Mouse (Mus musculus): Measurements from ENCODE around the gene Cer1.

The Cer1 gene

DNA sequence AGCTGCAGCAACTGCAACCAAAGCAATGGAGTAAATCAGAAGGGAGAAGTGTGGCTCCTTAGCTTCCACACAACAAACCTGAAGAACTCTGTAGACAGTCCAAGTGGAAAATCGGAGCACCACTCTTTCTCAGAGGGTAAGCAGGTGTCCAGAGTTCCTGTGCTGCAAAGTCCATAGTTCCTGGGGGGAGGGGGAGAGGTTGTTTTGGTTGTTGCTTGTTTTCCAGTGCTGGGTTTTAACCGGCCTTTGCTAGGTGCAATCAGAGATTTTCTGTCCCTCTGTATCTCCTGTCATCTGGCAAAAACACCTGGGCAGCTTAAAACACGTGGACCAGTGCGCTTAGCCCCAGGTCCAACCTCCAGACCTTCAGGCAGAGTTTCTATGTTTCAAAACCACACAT is 10.2 kb downstream of the Cer1 start:
- no peak for DNase-seq (ENCODE audit: low read depth, low spot score)

DNA sequence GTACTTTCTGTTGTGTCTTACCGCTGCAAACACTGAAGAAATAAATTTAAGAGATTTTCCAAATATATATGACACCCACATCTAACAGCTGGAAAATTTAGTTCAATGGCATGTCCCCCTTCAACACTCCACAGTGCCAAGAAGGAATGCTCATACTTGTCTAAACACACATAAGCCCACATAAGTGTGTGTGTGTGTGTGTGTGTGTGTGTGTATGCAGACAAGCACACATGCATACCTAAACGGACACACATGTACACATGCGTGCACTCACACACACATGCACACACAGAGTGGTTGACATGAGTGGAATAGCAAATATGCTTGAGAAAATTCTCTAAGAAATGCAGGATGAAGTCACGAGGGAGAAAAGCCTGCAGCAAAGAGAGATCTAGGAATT is 12.4 kb downstream of the Cer1 start:
- DNase-seq (ENCODE audit: low read depth, low spot score) = no peak

GRCm38 (mm10) chr4:82872121-82872520 is 12.8 kb downstream of the Cer1 start:
- no peak for DNase-seq (ENCODE audit: low read depth, low spot score)

GRCm38 (mm10) chr4:82870931-82871330 is 14.0 kb downstream of the Cer1 start:
- no peak for DNase-seq (ENCODE audit: low read depth, low spot score)

DNA sequence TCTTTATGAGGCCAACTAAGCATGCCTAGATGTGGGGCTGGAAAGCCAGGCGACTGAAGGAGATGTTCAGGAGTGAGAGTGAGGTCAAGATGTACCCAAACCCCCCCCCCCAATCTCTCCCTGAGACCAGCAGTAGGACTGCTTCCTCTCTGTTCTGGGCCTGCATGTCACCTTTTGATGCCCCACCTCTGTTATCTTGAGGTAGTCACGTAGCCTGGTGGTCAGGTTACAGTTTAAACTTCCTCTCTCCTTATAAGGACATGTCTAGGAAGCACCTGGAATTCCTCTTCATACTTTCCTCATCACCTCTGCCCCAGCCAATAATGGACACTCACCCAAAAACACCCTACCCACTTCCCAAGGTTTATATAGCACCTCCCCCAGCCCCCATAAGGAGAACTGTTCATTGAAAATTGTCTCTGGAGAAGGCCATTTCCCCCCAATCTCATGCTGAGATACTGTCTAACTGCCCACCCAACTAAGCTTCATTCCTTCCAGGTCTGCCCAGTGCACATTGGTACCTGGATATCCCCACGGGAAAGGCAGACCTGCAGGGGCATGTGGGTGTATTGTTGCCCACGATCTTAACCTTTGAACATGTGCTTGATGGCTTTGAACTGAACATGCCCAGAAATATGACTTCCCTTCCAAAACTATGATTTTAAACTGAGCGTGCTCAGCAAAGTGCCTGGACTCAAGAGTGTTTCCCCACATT is 17.1 kb downstream of the Cer1 start:
- DNase-seq (ENCODE audit: low read depth, low spot score) = no peak

DNA sequence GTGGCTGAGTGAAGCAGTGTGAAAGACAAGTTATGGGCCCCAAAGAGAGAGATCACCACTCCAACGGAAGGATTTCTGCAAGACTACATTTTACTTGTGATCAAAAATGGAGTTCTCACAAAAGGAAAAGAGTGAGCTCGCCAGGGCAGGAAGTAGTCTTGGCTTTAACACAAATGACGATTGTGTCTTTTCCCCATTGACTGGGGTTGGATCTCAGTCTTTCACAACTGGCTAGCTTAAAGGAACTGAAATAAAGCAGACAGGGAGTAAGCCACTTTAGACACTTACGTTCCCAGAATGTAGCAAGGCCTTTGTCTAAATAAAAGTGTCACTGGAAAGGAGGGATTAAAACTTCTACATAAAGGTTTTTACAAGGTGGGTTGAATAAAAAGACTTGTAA is 17.8 kb downstream of the Cer1 start:
- no peak for DNase-seq (ENCODE audit: low read depth, low spot score)

GRCm38 (mm10) chr4:82864974-82865699 is 19.8 kb downstream of the Cer1 start:
- no peak for DNase-seq (ENCODE audit: low read depth, low spot score)

GRCm38 (mm10) chr4:82863316-82863715 is 21.6 kb downstream of the Cer1 start:
- DNase-seq (ENCODE audit: low read depth, low spot score) = no peak

DNA sequence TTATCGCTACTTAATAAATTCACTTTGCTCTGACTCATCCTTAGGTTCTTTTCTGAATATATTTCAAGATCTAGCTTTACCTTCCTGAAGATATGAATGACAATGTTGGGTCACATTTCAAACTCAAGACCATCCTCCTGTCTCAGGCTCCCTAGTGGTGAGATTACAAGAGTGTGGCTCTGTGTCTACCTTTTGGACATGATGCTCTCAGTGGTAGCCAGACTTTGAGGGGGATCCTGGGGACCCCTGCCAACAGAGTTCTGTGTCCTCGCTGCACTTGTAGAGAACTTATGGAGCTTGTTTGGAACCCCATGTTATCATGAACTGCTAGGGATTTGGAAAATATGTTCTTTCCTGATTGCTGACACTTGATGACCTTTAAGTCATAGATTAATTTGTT is 23.5 kb downstream of the Cer1 start:
- DNase-seq (ENCODE audit: low read depth, low spot score) = no peak

- no peak for DNase-seq (ENCODE audit: low read depth, low spot score)
These were observed 24.4 kb downstream of the Cer1 start for GRCm38 (mm10) chr4:82860566-82860965.

DNA sequence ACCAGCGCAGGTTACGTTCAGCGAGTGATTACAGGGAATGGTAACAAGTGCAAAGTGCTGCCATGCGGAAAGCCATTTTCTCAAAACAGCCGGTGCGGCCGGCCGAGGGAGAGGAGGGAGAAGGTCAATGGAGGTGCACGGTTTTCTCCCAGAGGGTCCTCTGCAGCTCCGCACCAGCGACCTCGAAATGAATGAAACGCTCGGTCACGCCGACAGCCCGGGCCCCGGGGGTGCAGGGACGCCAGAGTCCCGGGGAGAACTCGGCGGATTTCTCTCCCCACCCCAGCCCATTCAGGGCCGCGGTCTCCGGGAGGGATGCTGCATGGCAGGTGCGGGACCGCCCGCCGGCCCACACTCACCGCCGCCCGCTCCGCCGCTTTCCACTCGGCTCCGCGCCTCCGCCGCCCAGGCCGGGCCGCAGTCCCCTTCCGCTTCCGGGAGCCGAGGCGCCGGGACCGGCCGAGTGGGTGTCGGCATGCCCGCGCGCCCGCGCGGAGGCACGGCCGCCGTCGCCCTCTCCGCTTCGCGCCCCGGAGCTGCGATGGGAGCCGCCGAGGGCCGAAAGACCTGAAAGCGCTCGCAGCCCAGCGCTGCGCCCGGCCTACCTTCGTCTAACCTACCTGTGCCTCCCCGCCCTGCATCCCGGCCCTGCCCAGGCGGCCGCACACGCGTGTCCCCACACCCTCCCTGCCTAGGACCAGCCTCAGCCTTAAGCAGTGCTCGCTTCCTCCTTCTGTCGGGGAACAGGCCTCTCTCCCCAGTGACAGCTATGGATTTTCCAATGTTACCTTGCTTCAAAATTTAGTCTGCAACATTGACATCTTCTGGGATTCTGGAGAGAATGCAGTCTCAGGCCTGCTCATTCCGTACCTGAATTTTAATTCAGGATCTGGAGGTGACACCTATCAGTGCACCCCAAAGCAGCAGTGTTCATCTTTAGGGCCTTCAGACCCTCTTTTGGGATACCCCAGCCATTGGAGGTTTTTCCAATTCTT is 25.5 kb downstream of the Cer1 start, which contains the start of gene Zdhhc21:
Gene Zdhhc21, minus strand, starts transcription at position 828 of the 995 bp plus-strand sequence.
- peak; percentile 61 for DNase-seq (ENCODE audit: low read depth, low spot score)

DNA sequence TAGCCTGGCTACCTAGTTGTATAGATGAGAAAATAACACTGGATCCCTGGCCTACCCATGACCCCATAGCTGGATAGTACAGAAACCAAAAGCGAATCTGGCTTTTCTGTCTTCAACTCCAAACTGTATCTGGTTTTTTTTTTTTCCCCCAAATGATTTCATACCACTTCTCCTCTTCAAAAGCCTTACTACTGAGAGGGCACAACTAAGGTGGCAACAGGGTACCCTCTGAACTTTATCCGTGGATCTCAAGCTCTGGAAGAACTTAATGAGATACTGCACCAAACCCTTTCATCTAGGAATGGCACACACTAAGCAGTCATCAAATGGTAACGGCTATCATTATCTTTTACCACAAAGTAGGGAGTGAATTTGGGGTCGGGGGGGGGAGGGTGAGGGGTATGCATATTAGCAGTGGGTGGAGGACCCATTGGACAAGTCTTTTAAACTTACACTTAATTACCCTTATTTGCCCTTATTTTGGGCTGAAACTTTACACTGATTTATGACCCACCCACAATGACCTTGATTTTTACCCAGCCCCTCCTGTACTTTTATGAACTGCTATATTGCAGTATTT is 26.4 kb downstream of the Cer1 start:
- DNase-seq (ENCODE audit: low read depth, low spot score) = no peak

DNA sequence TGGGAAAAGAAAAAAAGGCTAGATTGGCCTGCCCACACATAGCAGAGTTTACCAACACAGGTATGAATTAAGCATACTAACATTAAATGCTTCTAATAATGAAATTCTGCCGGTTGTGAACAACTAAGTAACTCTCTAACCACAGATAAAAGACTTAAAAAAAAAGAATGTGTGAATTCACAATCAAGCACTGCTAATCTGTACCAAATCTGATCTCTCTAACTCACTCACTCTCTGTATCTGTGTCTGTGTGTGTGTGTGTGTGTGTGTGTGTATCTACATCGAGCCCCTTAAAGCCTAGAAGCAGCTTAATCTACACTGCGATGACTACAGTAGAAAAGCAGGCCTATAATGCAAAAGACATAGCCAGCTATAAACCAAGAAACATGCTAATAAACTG is 28.0 kb downstream of the Cer1 start:
- no peak for DNase-seq (ENCODE audit: low read depth, low spot score)

GRCm38 (mm10) chr4:82853809-82854208 is 31.1 kb downstream of the Cer1 start:
- DNase-seq (ENCODE audit: low read depth, low spot score) = no peak

DNA sequence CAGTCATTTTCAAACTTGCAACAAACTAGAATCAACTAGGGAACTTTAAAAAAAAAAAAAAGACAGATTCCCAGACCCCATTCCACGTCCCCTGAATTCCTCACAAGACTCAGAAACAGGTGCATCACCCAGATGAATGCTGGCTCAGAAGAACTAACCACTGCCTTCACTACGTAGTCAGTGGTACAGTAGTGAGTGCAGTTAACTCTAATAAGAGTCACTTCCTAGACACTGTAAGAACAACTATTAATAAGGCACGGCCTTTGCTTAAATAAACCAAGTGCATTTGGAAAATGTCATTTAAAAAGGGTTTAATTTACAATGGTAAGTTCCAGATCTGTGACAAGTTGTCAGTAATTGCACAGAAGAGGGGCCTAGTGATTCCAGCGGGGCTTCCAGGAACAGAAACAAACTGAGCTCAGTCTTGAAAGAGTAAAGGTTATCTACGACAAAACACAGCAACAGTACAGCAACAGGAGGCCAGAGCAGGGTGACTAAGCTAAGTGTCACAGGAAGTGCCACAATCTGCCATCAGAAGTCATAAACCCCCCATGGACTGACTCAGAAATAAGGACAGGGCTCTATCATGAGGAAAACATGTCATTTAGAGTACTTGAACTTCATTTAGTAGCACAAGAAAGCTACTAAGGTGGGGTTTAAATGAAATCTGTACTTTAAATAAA is 36.3 kb downstream of the Cer1 start:
- DNase-seq (ENCODE audit: low read depth, low spot score) = no peak

GRCm38 (mm10) chr4:82837526-82838240 is 47.3 kb downstream of the Cer1 start:
- no peak for DNase-seq (ENCODE audit: low read depth, low spot score)

Measured in retina, adult 2 months (tissue).